Mouse (Mus musculus) spleen, adult 2 months (tissue): ENCODE measurements around the gene Cmip.

ENCODE experiments used
- CTCF ChIP-seq: fragments of 200-500 bp; IDR thresholded peaks from 2 replicates; pipeline ENCODE4 v1.5.1; 2011; ENCODE audit warnings: mild to moderate bottlenecking, inconsistent platforms; ENCODE audit not compliant: insufficient read depth, insufficient read length, insufficient replicate concordance; ENCODE audit errors: extremely low read depth
- POLR2A ChIP-seq: fragments of 200-500 bp; IDR thresholded peaks from 2 replicates; pipeline ENCODE4 v1.6.1; 2011; ENCODE audit warnings: low read depth, low read length, inconsistent platforms

DNA sequence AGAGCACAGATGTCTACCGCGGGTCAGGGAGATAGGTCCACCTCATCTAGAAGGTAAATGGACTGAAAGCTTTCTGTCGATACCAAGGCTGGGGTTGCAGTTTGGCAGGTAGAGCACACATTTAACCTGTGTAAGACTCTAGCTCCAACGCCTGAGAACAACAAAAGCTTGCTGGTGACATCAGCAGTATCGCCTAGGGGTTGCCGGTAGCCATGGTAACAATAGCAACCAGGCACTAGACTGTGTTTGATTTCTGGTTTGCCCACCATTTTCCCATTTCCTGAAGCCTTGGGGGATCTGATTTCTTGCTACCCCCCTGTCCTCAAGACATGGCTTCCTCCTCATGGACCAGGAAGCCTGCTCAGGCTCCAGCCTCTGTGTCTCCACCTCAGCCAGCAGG, 197.1 kb downstream of the Cmip start:
- TF ChIP-seq CTCF (no peak), POLR2A (no peak)
